Mouse (Mus musculus): ENCODE results near the gene Vrk2. TPM values are rescaled to one million over a fixed set of nuclear protein-coding genes. Genes with fewer than 3 reads are reported as not detected.

The Vrk2 gene
- polyA plus RNA-seq (2015; fragmentation: Nextera tagmentation; extraction: Ambion mirVana) = 27.5 and 28.9 TPM in 2 replicates

GRCm38 (mm10) chr11:26593061-26594059, at the start of gene Vrk2, which contains the start of gene Gm6899:
Gene Vrk2 (minus strand): TSS chr11:26593999.
Gene Gm6899 (plus strand): TSS chr11:26593241.
- DNase-seq (ENCODE audit: low spot score) = peak; percentile 77

- DNase-seq (ENCODE audit: low spot score) = no peak
Observed at GRCm38 (mm10) chr11:26642141-26642540, 48.3 kb upstream of the Vrk2 start.

DNA sequence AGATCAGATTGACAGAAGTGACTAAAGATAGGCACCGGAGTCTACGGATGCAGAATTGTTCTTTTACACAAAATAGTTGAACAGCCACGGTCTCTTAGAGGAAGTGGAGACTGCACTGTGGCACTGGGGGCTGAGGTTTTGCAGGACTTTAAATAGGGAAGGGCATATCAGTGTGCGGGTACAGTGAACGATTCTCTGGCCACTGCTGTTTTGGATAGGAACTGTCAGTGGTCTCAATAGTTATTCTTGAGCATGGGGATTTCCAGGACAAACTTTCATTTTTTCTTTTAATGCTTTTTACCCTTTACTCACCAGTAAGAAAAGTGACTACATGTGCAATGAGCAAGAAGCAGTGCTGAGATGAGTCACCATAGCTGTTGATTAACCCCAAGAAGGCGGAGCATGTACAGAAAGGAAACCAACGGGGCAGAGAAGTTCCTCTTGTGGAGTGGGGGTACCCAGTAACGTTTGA, 46.6 kb upstream of the Vrk2 start:
- DNase-seq (ENCODE audit: low spot score) = peak; percentile 8

GRCm38 (mm10) chr11:26636239-26636638, 42.4 kb upstream of the Vrk2 start:
- DNase-seq (ENCODE audit: low spot score) = no peak

DNA sequence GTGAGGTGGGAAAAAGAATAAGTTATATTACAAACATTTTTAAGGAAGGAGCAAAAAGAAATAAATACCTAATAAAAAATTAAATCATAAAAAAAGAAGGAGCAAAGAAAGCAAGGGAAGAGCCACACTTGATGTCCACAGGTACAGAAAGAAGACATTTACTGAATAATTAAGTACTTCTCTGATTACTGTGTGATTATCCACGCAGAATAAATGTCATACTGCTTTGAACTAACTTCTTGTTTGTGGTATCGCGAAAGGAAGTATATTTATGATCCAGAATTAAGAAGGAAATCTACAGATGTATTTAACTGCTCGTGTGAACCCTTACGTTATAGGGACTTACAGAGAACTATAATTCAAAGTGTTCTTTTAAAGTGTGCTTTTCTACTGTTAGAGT, 28.9 kb upstream of the Vrk2 start:
- DNase-seq (ENCODE audit: low spot score) = no peak

DNA sequence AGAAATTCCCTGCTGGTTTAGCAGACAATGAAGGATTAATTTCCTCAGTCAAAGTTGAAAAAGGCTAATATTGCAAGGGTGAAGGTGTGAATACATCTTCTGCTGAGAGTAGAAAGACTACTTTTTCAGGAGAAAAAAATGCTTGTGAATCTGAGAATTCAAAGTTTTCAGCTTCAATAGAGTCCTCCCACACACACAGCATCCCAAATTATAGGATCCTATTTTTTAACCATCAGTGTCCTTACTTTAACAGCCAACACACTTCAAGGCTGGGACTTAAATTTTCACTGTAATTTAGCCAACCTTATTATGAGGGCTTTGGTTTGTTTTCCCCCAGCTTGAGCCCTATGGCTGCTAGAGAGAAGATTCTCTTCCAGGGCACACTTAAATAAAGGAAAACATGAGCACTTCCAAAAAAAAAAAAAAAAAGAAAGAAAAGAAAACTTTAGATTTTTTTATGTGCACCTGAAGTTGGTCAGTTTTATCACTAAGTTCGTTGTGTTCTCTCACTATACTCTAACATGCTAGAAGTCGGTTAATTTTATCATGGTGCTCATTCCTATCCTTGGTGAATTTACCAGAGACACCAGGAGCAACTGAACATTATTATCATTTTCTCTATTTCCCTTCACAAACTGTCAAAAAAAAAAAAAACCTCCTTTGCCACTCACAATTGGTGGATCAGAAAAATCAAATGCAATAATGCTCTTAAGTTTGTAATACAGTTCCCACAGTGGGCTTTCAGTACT, 24.9 kb upstream of the Vrk2 start:
- no peak for DNase-seq (ENCODE audit: low spot score)

DNA sequence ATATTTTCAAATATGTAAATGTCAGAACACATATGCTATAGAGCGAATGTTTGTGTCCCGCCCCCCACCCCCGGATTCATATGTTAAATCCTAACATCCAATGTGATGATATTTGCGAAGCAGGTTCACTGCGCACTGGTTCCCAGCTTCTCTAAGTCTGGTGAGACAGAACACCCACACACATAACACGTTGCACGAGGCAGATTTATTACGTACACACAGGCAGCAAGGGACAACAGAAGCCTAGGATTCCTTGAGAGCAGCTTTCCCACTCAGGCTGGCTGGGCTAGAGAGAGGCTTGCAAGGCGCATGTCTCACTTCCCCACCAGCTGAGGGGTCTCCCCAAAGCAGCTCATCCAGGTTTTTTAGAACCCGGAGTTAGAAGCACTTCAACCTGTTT, 15.0 kb upstream of the Vrk2 start:
- no peak for DNase-seq (ENCODE audit: low spot score)

GRCm38 (mm10) chr11:26604061-26604655, 10.4 kb upstream of the Vrk2 start:
- DNase-seq (ENCODE audit: low spot score) = no peak

- no peak for DNase-seq (ENCODE audit: low spot score)
Observed at GRCm38 (mm10) chr11:26601571-26602175, 7.9 kb upstream of the Vrk2 start.

- no peak for DNase-seq (ENCODE audit: low spot score)
Observed at GRCm38 (mm10) chr11:26600692-26601091, 6.9 kb upstream of the Vrk2 start.

- DNase-seq (ENCODE audit: low spot score) = no peak
Observed at GRCm38 (mm10) chr11:26598876-26599275, 5.1 kb upstream of the Vrk2 start.

GRCm38 (mm10) chr11:26597761-26598160, 4.0 kb upstream of the Vrk2 start:
- DNase-seq (ENCODE audit: low spot score) = no peak

GRCm38 (mm10) chr11:26597145-26597544, 3.3 kb upstream of the Vrk2 start:
- DNase-seq (ENCODE audit: low spot score) = no peak

DNA sequence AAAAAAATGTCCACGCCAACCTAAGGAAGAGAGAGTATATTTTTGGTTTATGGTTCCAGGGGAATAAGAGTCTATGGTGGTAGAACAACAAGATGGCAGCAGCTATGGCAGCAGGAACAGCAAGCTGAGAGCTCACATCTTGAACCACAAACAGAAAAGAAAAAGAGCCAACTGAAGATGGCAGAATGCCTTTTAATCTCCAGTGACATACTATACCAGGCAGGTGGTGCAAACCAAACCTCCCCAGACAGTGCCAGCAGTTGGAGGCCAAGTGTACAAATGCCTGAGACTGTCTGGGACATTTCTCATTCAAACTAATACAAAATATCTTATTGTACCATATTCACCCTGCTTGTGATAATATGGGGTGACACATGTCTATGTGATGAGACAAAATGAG, 2.4 kb upstream of the Vrk2 start:
- DNase-seq (ENCODE audit: low spot score) = no peak

DNA sequence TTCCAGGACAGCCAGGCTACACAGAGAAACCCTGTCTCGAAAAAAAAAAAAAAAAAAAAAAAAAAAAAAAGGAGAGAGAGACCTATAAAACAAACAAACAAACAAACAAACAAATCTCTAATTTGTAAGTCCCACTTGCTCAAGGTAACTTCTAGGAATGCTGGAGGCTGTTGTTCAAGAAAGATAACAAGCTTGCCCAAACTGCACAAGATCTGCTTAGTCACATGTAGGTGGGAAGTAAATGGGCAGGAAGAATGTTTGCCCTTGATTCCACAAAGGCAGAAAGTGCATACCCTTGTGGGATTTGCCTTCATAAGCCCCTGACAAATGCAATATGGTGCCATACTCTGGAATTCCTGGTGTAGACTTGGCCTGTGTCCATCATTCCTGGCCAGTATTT, 688 bp upstream of the Vrk2 start:
- DNase-seq (ENCODE audit: low spot score) = no peak

DNA sequence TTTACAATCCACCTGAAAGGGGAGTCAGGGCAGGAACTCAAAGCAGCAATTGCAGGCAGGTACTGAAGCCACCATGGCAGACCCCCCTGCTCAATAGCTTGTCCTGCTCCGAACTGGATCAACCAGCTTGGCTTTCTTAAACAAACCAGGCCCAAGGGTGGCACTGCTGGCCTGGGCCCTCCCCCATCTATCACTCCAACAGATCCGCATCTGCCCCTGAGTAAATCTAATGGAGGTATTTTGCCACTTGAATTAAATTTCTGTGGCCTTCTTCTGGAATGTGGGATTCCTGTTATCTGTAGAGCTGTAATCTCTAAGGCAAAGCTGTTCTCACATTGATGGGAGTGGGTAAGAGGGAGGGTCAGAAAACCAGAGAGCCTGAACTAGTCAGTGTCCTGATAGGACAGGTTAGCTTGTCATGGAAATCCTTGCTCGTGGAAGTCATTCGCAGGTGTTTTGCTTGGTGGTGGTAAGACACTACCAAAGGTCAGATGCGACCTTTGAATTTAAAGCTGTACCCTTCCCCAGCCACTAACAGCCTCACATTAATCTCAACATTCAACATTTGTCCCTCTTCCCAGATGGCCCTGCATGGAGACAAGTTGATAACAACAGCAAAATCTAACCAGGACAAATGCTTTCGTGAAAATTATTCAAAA, 1.3 kb downstream of the Vrk2 start:
- peak; percentile 3 for DNase-seq (ENCODE audit: low spot score)

DNA sequence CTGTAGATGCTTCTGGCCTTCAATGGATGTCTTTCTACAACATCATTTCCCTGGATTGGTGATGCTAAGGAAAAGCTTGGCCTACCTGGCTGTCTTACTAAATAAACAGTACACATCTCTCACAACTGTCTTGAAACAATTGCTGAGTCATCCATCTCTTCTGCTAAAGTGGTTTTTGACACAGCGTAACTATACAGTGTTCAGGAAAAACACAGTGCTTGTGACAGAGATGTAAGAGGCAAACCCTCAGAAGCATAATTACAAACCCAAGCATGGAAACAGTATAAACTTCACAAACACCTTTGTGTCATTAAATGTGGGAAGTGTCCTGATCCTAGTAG, 6.6 kb downstream of the Vrk2 start:
- DNase-seq (ENCODE audit: low spot score) = no peak

DNA sequence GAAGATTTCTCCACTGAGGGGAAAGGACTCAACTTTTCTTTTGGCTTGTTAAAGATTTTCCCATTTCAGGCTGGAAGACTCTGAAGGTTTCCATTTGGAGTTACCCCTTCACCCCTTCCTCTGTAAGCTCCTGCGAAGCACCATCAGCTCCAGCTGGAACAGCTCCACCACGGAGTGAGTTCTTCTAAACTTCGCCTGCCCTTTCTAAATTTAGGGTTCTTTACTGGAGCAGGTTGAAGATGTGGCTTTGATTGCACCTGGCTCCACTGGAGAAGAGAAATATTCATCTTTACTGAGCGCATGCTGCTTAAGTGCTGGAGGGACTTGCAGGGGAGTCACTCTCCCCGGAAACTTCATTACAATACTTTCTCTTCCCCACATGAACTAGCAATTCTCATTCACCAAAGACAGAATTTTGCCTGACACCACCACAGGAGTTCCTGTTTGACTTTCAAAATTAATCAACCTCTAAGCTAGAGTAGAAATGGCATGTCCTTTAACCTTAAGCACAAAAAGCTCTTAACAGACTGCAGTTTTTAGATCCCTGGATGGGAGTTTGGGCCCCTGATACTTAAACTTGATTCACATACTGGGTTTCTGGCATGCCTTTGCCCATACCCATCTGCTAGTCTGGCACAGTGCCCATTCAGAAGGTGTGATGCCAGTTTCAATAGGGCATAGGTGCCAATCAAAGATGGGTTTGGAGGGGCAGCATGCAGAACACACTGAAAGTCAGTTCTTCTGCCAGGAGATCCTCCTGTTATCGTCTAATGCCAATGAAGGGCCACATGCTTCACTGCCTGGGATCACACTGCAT, 7.2 kb downstream of the Vrk2 start:
- no peak for DNase-seq (ENCODE audit: low spot score)

DNA sequence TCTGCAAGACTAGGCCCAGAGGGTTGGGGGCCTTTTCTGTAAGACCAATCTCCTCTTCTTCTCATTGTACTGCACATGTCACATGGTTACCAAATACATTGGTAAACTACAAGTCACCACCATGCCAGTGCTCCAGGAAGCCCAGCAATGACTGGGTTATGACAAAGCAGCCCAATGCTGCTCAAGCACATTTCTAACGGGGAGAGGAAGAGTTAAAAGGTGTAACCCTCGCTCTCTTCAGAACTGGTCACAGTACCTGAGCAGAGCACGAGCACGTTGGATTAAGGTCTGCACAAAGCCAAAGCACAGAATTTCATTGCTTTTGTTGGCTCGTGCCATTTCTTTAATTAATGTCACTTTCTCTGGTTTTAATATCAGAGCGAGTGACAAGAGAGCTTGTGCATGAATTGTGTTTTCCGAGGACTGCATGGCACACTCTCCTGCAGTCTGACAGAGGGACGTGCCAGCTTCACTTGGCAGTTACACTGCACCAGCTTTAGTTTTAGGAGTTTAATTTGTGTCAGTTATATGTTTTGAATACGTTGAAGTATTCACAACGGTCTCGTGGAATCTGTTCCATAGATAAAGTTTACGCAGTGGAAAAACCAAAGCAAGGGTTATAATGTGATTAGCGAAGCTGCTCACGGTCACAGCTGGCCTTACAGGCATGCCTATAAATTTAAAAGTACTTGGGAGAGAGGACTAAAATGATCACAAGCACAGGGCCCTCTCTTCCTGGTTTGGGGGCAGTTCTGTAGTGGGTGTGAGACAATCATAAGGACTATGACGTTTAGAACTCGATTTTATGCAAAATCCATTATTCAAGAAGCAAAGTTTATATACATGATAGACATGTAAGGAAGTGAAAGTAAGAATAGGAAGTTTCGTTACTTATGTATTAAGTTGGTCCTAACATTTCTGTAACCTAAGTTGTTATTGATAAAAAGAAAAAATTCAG, 8.1 kb downstream of the Vrk2 start:
- no peak for DNase-seq (ENCODE audit: low spot score)
